Mouse (Mus musculus): ENCODE data around the gene Cisd1. TPM values are rescaled to one million over a fixed set of nuclear protein-coding genes. Genes with fewer than 3 reads are reported as not detected.

Cisd1 gene
- polyA plus RNA-seq, 1 experiment from 2014 or later: 115 TPM

DNA sequence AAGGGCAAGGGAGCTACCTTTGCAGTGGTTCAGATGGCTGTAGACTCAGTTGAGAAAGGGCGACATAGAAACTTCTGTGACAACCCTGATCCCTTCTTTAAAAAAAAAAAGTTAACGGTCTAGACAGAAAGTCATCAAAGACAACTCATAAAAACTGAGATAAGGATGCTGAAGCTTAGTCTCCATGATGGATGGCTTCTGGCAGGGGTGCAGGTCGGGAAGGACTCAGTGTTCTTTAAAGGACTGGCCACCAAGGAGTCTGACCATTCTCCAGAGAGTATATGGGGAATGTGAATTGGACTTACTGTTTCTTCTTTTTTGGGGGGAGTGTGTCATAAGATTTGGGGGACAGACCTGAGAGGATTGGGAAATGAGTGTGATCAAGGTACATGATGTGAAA, 30.2 kb downstream of the Cisd1 start:
- Histone ChIP-seq H3K9ac (no peak overlapping the region), H3K4me3 (replicated peaks) (no peak overlapping the region), H3K36me3 (no peaks in the 10 kb centered on the region), H3K27me3 (replicated peaks) (no peaks in the 10 kb centered on the region), H3K27ac (no peak overlapping the region), H3K4me2 (replicated peaks) (no peak overlapping the region), H3K9me3 (no peaks in the 10 kb centered on the region), H3K4me1 (replicated peaks) (no peaks in the 10 kb centered on the region)
- WGBS: 59% methylated on average over 3 of the region's 3 CpGs
- no peak for ATAC-seq

DNA sequence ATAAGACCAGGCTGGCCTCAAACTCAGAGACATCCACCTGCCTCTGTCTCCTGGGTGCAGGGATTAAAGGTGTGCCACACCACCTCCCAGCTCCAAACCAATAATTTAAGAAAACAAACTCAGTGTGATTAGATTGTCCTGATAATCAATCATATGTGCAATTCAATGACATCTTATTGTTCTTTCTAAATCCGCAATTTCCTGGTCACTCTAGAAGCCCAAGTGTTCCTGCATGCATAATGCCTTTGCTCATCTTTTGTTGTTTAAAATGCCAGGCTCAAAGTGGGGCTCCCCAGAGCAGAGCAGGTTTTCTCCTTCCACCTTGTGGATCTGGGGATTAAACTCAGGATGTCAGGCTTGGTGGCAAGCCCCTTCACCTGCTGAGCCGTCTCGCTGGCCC, 34.5 kb downstream of the Cisd1 start:
- no peaks in the 10 kb centered on the region for H3K9me3 ChIP-seq
- no peak overlapping the region for H3K9ac ChIP-seq
- no peaks in the 10 kb centered on the region for H3K27me3 ChIP-seq (replicated peaks)
- no peak overlapping the region for H3K4me2 ChIP-seq (replicated peaks)
- ATAC-seq: no peak
- no peak overlapping the region for H3K4me3 ChIP-seq (replicated peaks)
- 70% methylated on average over 3 of the region's 3 CpGs for WGBS
- no peaks in the 10 kb centered on the region for H3K4me1 ChIP-seq (replicated peaks)
- no peaks in the 10 kb centered on the region for H3K36me3 ChIP-seq
- H3K27ac ChIP-seq: no peak overlapping the region

DNA sequence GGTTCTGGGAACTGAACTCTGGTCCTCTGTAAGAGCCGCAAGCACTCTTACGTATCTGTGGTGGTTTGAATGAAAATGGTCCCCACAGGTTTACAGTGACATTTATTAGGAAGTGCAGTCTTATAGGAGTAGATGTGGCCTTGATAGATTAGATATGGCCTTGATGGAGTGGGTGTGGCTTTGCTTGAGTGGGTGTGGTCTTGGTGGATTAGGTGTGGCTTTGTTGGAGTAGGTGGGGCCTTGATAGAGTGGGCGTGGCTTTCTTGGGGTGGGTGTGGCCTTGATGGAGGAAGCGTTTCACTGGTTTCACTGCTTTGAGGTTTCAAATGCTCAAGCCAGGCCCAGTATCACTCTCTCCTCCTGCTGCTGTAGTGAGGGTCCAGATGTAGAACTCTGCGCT, 36.6 kb downstream of the Cisd1 start:
- 85% methylated on average over 5 of the region's 5 CpGs for WGBS
- Histone ChIP-seq H3K9me3 (no peaks in the 10 kb centered on the region), H3K4me1 (replicated peaks) (no peaks in the 10 kb centered on the region), H3K27ac (no peak overlapping the region), H3K4me3 (replicated peaks) (no peak overlapping the region), H3K27me3 (replicated peaks) (no peaks in the 10 kb centered on the region), H3K4me2 (replicated peaks) (no peak overlapping the region), H3K36me3 (no peaks in the 10 kb centered on the region), H3K9ac (no peak overlapping the region)
- ATAC-seq: no peak

DNA sequence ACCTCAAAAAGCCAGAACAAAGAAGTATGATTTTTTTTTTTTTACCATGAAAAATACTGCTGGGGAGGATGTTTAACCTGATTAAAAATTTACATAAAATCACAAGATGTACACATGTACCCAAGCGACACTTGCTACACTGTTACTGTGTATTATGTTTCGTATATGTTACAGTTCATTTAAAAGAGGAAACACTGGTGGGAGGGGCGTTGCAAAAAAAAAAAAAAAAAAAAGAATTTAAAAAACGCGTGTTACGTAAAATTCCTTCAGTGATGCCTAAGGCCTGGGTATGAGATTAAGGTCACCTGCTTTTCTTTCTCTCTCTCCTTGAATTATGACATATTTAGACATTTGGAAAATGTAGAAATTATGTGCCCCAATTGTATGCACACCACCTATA, 38.0 kb downstream of the Cisd1 start:
- 69% methylated on average over 6 of the region's 6 CpGs for WGBS
- Histone ChIP-seq H3K36me3 (no peaks in the 10 kb centered on the region), H3K4me2 (replicated peaks) (no peak overlapping the region), H3K27me3 (replicated peaks) (no peaks in the 10 kb centered on the region), H3K9ac (no peak overlapping the region), H3K9me3 (no peaks in the 10 kb centered on the region), H3K4me1 (replicated peaks) (no peaks in the 10 kb centered on the region), H3K27ac (no peak overlapping the region), H3K4me3 (replicated peaks) (no peak overlapping the region)
- ATAC-seq: no peak

DNA sequence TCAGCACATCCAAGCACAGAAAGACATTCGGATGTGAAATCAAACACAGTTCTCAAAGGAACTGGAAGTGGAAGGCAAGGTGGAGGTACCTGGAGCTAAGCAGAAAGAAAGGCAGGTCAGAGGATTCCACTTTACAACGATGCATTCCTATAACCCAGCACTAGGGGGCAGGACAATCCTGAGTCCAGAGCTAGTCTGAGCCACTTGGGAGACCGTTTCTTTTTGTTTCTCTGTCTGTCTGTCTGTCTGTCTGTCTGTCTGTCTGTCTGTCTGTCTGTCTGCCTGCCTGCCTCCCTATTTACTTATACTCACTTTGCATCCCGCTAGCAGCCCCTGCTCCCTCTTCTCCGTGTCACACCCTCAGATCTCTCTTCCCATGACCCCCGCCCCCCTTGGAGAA, 38.6 kb downstream of the Cisd1 start:
- no peak for ATAC-seq

DNA sequence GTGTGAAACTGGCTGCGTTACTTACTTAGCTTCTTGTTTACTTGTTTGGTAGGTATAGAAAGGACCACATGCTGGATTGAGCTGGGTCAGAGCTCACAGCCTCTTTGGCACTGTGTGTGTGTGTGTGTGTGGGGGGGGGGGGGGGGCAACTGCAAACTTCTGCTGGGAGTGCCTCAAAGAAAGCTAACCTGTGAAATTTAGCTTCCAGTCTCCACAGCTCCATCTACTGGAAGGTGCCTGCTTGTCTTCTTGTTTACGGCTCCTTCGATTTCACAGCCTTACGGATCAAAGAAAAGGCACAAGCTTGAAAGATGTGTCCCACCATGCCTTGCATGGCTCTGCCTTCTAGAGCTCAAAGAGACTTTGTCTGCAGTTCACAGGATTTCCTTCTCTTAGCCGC, 42.3 kb downstream of the Cisd1 start:
- Histone ChIP-seq H3K27ac (no peak overlapping the region), H3K9ac (no peak overlapping the region), H3K4me1 (replicated peaks) (no peaks in the 10 kb centered on the region), H3K4me2 (replicated peaks) (no peak overlapping the region), H3K4me3 (replicated peaks) (no peak overlapping the region), H3K9me3 (no peaks in the 10 kb centered on the region), H3K27me3 (replicated peaks) (no peaks in the 10 kb centered on the region), H3K36me3 (no peaks in the 10 kb centered on the region)
- no peak for ATAC-seq
- 29% methylated on average over 5 of the region's 5 CpGs for WGBS

More for the DNA sequence above, 38.6 kb downstream of the Cisd1 start:
- no peak overlapping the region for H3K9ac ChIP-seq
- H3K4me1 ChIP-seq (replicated peaks): no peaks in the 10 kb centered on the region
- H3K27ac ChIP-seq: no peak overlapping the region
- H3K4me2 ChIP-seq (replicated peaks): peak overlapping the region; percentile 41; the same call in 1 of the 2 replicates
- H3K27me3 ChIP-seq (replicated peaks): no peaks in the 10 kb centered on the region
- 17% methylated on average over 6 of the region's 6 CpGs for WGBS
- H3K9me3 ChIP-seq: no peaks in the 10 kb centered on the region
- no peaks in the 10 kb centered on the region for H3K36me3 ChIP-seq
- 0 out of 2 replicates have a peak overlapping the region, but pooled peaks have one; percentile 7 for H3K4me3 ChIP-seq (replicated peaks)

DNA sequence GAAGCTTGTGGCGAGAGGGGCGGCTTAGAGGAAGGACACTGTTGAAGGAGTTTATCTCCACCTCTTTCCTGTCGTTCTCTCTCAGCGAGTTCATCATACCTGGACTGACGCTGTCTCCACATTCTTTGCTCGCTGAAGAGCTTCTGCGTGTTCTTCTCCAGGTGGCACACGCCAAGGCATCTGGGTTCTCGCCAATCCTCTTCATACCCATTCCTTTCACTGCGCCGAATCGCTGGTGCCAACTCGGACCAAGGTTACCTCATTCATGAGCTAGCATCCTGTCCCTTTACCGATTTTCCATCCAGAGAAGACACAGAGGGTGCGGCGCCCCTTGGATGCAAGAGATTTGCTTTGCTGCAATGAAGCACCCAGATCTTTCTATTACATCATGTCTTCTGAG, 44.6 kb downstream of the Cisd1 start:
- Histone ChIP-seq H3K9me3 (no peaks in the 10 kb centered on the region), H3K27me3 (replicated peaks) (no peaks in the 10 kb centered on the region), H3K4me3 (replicated peaks) (no peak overlapping the region), H3K4me2 (replicated peaks) (no peak overlapping the region), H3K36me3 (no peaks in the 10 kb centered on the region), H3K4me1 (replicated peaks) (no peaks in the 10 kb centered on the region), H3K27ac (no peak overlapping the region), H3K9ac (no peak overlapping the region)
- no peak for ATAC-seq
- 70% methylated on average over 16 of the region's 16 CpGs for WGBS

DNA sequence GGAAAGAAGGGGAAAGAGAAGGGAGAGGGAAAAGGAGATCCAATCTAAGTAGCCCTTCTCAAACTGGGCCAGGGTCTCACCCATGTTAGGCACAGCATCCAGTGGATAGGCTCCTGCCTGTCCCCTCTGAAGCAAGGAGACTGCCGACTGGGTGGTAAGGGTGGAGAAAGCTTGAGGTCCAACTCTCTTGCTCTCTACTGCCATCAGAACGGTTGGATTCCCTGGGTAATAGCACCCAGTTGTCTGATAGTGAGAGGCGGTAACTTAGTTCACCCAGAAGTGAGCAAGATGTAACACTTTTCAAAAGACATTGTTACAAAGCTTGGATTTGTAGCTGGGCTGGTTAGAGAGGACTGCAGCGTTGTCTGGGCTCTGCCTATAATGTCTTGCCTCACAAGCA, 51.5 kb downstream of the Cisd1 start:
- no peak overlapping the region for H3K27ac ChIP-seq
- H3K4me2 ChIP-seq (replicated peaks): no peak overlapping the region
- H3K9ac ChIP-seq: no peak overlapping the region
- H3K4me1 ChIP-seq (replicated peaks): 0 out of 2 replicates have a peak, but pooled peaks cover 7% of the 10 kb centered on the region
- H3K36me3 ChIP-seq: no peaks in the 10 kb centered on the region
- no peaks in the 10 kb centered on the region for H3K27me3 ChIP-seq (replicated peaks)
- H3K4me3 ChIP-seq (replicated peaks): no peak overlapping the region
- ATAC-seq: no peak
- H3K9me3 ChIP-seq: no peaks in the 10 kb centered on the region
- WGBS: 52% methylated on average over 4 of the region's 4 CpGs

DNA sequence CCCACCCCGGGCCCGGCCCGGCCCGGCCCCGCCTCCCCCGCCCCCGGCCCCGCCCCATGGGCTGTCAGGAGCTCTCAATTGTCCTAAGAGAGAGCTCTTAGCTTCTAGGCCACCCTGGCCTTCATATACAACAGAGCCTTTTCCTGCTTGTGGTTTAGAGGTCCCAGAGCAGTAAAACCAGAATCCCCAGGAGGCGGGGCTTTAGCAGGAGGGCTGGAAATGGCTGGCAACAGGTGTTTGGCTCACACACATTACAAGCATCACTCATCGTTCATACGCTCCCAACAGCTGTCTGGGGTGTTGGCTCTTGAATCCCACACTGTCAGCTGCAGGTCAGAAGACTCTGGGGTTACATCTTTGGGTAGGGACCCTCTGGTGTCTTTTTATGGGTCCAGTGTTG, 52.5 kb downstream of the Cisd1 start:
- H3K4me2 ChIP-seq (replicated peaks): peak overlapping the region; percentile 34; the same call in 1 of the 2 replicates
- ATAC-seq: peak; percentile 82
- H3K4me1 ChIP-seq (replicated peaks): 0 out of 2 replicates have a peak, but pooled peaks cover 7% of the 10 kb centered on the region
- no peak overlapping the region for H3K9ac ChIP-seq
- WGBS: 26% methylated on average over 4 of the region's 11 CpGs
- no peaks in the 10 kb centered on the region for H3K9me3 ChIP-seq
- no peaks in the 10 kb centered on the region for H3K27me3 ChIP-seq (replicated peaks)
- no peaks in the 10 kb centered on the region for H3K36me3 ChIP-seq
- H3K4me3 ChIP-seq (replicated peaks): no peak overlapping the region
- no peak overlapping the region for H3K27ac ChIP-seq

DNA sequence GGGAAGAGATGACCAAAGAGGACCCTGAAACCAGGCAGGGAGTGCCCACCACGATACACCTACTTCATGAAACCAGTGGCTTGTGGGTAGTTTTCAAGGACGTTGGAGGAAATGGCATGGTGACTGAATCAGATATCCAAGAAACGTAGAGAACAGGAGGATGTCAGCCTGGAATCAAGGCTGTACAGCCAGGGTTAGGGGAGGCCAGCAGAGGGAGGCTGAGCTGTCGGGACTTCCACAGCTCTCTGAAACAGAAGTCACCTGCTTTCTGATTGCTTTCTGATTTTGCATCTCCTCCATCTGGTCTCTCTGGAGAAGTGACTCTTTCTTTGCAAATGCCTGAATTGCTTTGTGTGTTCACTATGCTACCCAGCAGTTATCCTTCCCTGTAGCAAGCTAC, 53.0 kb downstream of the Cisd1 start:
- Histone ChIP-seq H3K4me1 (replicated peaks) (0 out of 2 replicates have a peak, but pooled peaks cover 7% of the 10 kb centered on the region), H3K9me3 (no peaks in the 10 kb centered on the region), H3K9ac (no peak overlapping the region), H3K27ac (0 out of 2 replicates have a peak overlapping the region, but pooled peaks have one; percentile 29), H3K4me3 (replicated peaks) (no peak overlapping the region), H3K36me3 (no peaks in the 10 kb centered on the region), H3K27me3 (replicated peaks) (no peaks in the 10 kb centered on the region), H3K4me2 (replicated peaks) (peak overlapping the region; percentile 34; the same call in 1 of the 2 replicates)
- WGBS: 14% methylated on average over 4 of the region's 4 CpGs
- ATAC-seq: peak; percentile 69

DNA sequence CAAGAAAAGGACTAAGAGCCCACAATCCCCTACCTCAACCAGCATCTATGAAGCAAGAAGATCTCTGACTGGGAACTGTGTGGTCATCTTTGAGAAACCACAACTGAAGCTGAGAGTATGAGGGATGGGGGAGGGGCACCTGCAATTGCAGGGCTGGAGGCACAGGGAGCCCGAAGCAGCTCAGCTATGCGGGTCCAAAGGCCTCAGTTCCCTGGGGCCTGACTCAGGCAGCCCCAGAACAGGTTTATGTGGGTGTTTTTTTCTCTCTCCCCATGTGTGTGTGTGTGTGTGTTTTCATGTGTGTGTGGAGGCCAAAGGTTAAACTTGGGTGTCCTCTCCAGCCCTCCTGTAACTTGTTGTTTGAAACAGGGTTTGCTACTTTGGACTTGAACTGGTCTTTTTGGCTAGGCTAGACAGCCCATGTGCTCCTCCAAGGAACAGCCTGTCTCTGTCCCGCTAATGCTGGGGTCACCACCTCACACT, 53.5 kb downstream of the Cisd1 start:
- Histone ChIP-seq H3K9ac (no peak overlapping the region), H3K27me3 (replicated peaks) (no peaks in the 10 kb centered on the region), H3K27ac (0 out of 2 replicates have a peak overlapping the region, but pooled peaks have one; percentile 29), H3K4me1 (replicated peaks) (0 out of 2 replicates have a peak, but pooled peaks cover 7% of the 10 kb centered on the region), H3K4me2 (replicated peaks) (peak overlapping the region; percentile 34; the same call in 1 of the 2 replicates), H3K4me3 (replicated peaks) (no peak overlapping the region), H3K9me3 (no peaks in the 10 kb centered on the region), H3K36me3 (no peaks in the 10 kb centered on the region)
- peak; percentile 86 for ATAC-seq
- 26% methylated on average over 3 of the region's 3 CpGs for WGBS

DNA sequence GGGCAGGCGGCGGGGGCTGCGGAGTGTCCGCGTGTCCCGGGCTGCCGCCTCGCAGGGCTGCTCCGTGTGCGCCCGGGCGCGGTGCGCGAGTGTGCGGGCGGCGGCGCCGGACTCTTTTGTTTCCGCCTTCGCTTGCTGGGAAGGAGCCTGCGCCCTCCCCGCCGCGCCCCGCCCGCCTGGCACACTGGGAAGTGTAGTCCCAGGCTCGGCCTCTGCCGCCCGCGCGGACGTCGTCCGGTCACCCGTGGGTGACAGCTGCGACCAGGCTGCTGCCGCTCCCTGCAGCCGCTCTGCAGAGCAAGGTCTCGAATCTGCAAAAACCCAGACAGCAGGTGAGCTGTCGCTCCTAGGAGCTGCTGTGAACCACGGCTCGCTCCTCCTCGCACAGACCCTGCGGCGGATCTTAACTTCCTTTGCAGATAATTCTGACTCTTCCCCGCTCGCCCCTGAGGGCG, 59.6 kb downstream of the Cisd1 start, which contains the start of gene Ube2d1:
Ube2d1 (minus strand) TSS at position 137 of the 455 bp plus-strand sequence.
- peak within 1 kb of the TSS; percentile 73 for H3K27ac ChIP-seq
- peak; percentile 97 for ATAC-seq
- WGBS: under 1% methylated on average over 50 of the region's 50 CpGs

DNA sequence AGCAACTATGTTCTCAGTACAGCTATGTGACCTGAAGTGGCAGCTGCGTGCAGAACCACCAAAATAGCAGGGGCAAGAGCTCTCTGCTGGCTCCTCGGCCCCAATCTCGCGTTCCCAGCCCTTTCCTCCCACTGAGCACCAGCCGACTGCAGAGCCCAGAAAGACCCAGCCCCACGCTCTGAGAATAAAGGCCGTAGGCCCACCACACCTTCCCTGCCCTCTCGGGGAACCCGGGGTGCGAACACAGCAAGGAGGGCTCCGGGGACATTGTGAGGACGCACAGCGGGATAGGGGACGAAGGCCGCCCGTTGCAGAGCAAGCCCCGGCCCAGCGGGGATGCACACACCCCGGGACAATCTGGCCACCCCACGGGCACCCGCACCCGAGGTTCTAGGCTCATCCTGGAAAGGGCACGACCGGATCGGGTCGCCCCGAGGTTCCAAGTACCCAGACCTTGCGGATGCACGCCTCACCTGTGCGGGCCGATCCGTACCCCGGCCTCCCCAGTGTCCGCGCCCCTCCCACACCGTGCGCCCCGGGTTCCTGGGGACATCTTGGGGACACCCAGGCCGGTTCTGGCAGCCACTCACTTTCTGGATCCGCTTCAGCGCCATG, 60.1 kb downstream of the Cisd1 start:
- peaks cover 10% of the 10 kb centered on the region; the same call in 1 of the 2 replicates for H3K4me1 ChIP-seq (replicated peaks)
- H3K4me3 ChIP-seq (replicated peaks): peak overlapping the region; percentile 96
- WGBS: under 1% methylated on average over 41 of the region's 41 CpGs
- peak overlapping the region; percentile 94 for H3K9ac ChIP-seq
- no peaks in the 10 kb centered on the region for H3K36me3 ChIP-seq
- no peaks in the 10 kb centered on the region for H3K27me3 ChIP-seq (replicated peaks)
- ATAC-seq: peak; percentile 88
- H3K4me2 ChIP-seq (replicated peaks): peak overlapping the region; percentile 86
- H3K27ac ChIP-seq: peak overlapping the region; percentile 73
- H3K9me3 ChIP-seq: no peaks in the 10 kb centered on the region

More for the DNA sequence above, 59.6 kb downstream of the Cisd1 start, which contains the start of gene Ube2d1:
- H3K9me3 ChIP-seq: no peaks in the 10 kb centered on the region
- peaks cover 10% of the 10 kb centered on the region; the same call in 1 of the 2 replicates for H3K4me1 ChIP-seq (replicated peaks)
- H3K4me2 ChIP-seq (replicated peaks): peak within 1 kb of the TSS; percentile 86
- H3K36me3 ChIP-seq: no peaks in the 10 kb centered on the region
- H3K27me3 ChIP-seq (replicated peaks): no peaks in the 10 kb centered on the region
- H3K4me3 ChIP-seq (replicated peaks): peak within 1 kb of the TSS; percentile 96
- peak within 1 kb of the TSS; percentile 94 for H3K9ac ChIP-seq
